Mouse (Mus musculus) mature B cell (primary cell): ENCODE data around the gene Hoxd3.

Experiments
- in situ Hi-C: fragments of 300-500 bp; cut with MboI; formaldehyde crosslinking; loops from 2 replicates; pipeline ENCODE4 v1.14.3; 2019

Hoxd3 gene

DNA sequence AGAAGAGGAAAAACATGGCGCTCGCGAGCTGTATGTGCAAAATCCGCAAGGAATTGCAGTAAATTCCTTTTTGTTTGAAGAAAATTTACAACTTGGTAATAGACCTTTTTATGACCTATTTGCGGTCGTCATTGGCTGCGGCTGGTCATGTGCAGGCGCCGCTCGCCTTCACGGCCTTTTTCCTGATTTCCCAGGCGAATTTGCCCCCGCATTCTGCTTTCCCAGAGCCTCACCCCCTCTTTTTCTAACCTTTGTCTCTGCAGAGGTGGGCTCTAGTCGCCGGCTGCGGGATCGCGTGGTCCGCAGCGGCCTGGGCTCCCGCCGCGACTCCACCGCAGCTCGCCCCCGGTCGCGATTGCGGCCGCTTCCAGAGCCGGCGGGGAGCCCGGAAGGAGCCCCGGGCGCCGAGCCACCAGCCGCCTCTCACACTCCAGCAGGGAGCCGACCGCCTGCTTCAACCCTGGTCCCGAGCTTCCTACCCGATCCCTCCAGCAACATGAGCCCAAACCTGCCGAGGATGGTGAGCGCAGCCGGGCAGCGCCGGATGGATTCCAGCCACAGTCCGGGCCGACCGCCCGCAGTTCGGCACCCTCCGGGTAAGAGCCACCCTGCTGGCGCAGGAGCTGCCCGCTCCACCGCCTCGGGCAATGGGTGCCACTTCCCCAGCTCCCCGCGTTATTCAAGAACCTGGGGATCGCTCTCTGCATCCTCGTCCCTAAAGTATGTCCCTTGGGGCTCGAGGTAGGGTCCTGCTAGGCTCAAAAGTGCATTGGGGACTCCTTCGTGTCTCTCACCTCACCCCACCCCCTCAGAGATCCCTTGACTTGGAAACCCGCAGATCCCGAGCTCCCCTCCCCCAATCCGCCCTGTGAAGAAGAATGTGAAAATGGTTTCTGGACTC, at the start of gene Hoxd3, which contains the start of gene Hoxd4:
Hoxd3 (plus strand) TSS at position 207 of the 901 bp plus-strand sequence.
Hoxd4 (plus strand) TSS at position 209 of the 901 bp plus-strand sequence.
- in situ Hi-C loops: loop anchor here (25.0 kb wide), 1 partner anchor 875 kb away; no protein-coding TSS in a partner anchor

DNA sequence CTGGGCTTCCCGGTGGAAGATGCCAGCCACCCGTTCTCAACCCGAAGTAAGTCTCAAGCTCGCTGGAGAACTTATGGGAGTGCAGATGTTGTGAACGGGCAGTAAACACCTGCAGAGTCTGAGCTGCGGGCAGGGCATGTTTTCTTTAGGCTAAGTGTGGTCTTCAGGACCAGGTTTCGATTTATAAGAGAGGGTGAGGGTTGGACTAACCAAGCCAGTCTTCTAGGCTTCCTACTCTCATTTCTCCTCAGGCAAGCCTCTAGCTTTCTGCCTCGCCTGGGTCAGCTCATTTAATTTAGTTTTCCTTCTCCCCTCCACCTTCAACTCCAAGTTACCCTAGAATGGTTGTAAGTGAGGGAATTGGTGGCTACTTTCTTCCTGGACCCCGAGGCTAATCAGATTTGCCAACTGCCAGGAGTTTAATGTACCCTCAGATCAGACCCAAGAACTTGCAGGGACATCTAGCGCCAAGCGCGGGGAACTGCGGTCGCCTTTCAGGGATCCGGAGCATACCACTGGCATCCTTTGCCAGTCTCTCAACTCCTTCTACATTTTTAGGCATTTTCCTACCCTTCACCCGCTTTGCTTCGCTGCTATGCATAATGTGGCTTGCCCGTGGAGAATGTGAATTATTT, 48.3 kb upstream of the Hoxd3 start:
- in situ Hi-C loops: loop anchor here (25.0 kb wide), 1 partner anchor 1101 kb away; no protein-coding TSS in a partner anchor

DNA sequence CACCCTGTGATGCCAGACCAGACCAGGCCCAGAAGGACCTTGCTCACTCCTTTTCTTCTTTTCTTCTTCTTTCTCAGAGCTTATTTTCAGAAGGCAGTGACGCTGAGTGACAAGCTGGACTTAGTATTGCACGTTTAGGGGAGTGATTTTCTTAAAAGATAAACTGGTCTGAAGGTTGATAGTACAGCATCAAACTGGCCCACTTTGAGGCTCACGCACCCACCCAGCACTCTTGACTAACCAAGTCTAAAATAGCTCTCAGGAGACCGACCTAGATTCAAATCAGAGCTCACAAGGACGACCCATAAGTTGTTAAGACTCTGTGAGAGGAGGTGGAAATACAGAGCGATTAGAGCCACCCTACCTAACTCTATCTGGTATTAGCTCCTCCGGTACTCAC, 45.3 kb upstream of the Hoxd3 start:
- in situ Hi-C loops: loop anchor here (25.0 kb wide), 1 partner anchor 1104 kb away; no protein-coding TSS in a partner anchor

DNA sequence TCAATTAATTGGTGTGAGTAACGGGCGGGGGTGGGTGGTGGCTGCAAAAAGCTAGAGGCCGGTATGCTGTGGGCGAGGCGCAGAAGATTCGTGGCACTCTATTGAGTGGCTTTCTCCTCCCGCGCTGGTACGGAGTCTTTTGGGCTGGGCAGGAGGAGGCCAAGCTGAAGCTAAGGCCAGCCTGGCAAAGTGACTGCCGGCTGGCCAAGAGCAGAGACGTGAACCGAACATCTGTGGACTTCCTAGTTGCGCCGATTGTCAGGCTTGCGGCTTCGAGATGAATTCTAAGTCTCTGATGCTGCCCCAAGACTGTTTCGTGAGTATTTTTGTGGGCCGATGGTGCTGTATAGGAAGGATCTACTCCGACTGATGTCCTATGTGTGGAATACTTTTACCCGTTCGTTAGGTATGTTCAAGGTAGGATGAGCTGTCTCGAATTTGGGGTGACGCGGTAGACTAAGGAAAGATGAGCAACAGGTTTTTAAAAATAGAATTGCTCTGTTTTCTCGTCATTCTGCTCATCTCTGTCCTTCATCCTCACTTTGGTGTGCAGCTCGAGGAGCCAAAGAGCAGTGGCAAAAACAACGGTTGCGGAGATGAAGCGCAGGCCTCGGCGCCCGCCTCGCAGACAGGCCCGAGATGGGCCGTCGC, 44.4 kb upstream of the Hoxd3 start:
- in situ Hi-C loops: loop anchor here (25.0 kb wide), 1 partner anchor 1105 kb away; no protein-coding TSS in a partner anchor

DNA sequence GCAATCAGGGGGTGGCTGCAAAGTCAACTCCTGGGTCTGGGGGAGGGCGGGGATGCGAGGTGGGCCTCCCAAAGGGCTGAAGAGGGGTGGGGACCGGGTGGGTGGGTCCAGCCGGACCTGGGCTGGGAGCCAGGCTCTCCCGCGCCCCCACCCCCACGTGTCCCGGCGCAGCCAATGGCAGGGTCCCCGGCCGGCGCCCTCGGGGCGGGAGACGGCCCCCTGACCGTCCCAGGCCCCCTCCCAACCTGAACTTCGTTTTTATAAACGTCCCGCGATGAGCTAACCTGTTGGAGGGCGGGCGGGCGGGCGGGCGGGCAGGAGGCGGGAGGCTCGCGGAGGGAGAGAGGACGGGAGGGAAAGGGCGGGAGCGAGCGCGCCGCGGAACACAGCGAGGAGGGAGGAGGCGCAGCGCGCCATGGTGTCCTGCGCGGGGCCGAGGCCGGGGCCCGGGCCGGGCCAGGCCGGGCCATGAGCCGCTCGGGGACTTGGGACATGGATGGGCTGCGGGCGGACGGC, 43.8 kb upstream of the Hoxd3 start, which contains the start of gene Hoxd13:
Hoxd13 (plus strand) TSS at position 469 of the 516 bp plus-strand sequence.
- in situ Hi-C loops: loop anchor here (25.0 kb wide), 1 partner anchor 1106 kb away; no protein-coding TSS in a partner anchor

DNA sequence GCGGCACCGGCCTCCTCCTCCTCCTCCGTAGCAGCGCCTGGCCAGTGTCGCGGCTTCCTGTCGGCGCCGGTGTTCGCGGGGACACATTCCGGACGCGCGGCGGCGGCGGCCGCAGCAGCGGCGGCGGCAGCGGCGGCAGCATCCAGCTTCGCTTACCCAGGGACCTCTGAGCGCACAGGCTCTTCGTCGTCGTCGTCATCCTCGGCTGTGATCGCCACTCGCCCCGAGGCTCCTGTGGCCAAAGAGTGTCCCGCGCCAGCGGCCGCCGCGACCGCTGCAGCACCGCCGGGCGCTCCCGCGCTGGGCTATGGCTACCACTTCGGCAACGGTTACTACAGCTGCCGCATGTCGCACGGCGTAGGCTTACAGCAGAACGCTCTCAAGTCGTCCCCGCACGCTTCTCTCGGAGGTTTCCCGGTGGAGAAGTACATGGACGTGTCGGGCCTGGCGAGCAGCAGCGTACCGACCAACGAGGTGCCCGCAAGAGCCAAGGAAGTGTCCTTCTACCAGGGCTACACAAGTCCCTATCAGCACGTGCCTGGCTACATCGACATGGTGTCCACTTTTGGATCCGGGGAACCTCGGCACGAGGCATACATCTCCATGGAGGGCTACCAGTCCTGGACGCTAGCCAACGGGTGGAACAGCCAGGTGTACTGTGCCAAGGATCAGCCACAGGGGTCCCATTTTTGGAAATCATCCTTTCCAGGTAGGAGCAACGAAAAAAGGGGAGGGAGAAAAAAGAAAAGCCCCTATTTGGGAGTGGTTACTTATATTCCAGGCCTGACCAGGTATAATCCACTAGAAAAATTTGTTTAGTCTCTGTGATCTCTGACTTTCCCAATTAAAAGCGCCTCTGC, 43.1 kb upstream of the Hoxd3 start:
- in situ Hi-C loops: loop anchor here (25.0 kb wide), 1 partner anchor 1106 kb away; no protein-coding TSS in a partner anchor

DNA sequence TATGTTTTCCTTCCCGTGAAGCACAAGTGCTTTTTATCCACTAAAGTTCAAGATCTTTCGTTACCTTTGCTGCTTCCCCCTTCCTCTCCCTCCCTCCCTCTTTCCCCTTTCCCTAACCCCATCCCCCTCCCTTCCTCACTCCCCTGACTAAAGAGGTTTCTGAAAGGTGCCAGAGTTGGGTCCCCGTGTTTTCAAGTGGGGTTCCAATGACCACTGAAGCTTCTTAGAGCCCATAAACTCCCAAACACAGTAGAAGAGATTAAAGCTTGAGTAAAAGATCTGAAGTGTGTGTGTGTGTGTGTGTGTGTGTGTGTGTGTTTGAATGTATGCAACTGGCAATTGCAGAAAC, 42.5 kb upstream of the Hoxd3 start:
- in situ Hi-C loops: loop anchor here (25.0 kb wide), 1 partner anchor 1107 kb away; no protein-coding TSS in a partner anchor

GRCm38 (mm10) chr2:74669650-74670235, 42.0 kb upstream of the Hoxd3 start:
- in situ Hi-C loops: loop anchor here (25.0 kb wide), 1 partner anchor 1107 kb away; no protein-coding TSS in a partner anchor

DNA sequence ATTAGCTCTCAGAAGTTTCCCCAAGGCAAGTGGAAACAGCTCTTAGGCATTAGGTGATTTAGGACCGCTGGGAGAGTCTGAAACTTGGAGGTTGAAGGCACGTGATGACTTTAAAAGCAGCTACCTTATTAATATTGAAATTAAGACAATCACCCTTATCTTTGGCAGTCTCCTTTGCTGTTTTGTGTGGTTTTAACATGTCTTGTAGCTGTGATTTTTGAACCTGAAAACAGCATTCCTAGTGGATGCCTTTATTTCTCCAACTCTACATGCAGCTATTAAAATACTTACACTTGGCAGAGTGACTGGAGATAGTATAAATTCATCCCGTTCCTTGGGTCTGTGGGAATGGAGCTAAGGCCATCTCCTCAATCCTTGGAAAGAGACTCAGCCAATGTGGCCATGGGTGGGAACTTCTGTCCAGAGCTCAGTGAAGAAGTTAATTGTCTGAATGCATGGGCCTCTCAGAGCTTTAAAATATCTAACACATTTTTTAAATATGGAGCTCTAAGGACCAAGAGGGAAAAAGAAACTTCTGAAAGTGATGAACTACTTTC, 41.0 kb upstream of the Hoxd3 start:
- in situ Hi-C loops: loop anchor here (25.0 kb wide), 1 partner anchor 1108 kb away; no protein-coding TSS in a partner anchor

DNA sequence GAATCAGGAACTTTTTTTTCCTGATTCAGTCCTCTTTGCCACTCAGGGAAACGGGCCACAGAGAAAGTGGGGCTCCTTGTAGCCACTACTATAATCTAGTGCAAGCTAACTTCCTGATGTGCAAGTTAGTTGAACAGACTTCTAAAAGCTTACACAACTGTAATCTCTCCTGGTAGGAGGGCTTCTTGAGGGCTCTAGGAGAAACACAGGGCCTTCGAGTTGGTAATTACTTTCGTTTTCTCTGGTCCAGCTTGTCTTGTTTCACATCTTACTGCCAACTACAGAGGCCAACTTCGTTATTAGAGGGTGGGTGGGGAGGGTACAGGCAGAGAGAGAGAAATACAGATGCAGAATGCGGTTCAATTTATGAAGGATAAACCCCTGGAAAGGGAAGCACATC, 39.9 kb upstream of the Hoxd3 start:
- in situ Hi-C loops: loop anchor here (25.0 kb wide), 1 partner anchor 1110 kb away; no protein-coding TSS in a partner anchor

GRCm38 (mm10) chr2:74672481-74673362, 39.0 kb upstream of the Hoxd3 start:
- in situ Hi-C loops: loop anchor here (25.0 kb wide), 1 partner anchor 1110 kb away; no protein-coding TSS in a partner anchor

- in situ Hi-C loops: loop anchor here (25.0 kb wide), 1 partner anchor 1112 kb away; no protein-coding TSS in a partner anchor
Observed at GRCm38 (mm10) chr2:74673835-74674425, 37.8 kb upstream of the Hoxd3 start.

- in situ Hi-C loops: loop anchor here (25.0 kb wide), 1 partner anchor 1113 kb away; no protein-coding TSS in a partner anchor
Observed at GRCm38 (mm10) chr2:74674881-74675665, 36.7 kb upstream of the Hoxd3 start, which contains the start of gene Hoxd12. Hoxd12 (plus strand) TSS chr2:74675013.

DNA sequence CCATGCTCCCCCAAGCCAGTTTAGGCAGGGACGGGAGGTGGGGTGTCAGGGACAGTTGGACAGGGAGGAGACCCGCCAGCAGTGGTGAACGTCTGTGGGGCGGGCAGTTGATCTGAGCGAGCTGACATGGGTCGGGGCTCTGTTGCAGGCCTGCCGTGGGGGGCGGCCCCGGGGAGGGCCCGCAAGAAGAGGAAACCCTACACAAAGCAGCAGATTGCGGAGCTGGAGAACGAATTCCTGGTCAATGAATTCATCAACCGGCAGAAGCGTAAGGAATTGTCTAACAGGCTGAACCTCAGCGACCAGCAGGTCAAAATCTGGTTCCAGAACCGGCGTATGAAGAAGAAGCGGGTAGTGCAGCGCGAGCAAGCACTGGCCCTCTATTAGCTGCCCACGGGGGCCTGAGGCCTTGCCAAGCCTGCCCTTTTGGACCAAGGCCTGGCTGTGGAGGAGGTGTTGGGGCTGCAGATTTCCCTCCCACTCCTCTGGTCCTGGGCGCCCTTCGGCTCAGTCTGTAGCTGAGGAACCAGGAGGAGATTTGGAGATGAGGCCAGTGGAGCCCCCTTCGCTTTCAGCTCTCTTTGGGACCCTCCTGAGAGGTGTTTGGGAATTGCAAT, 36.0 kb upstream of the Hoxd3 start:
- in situ Hi-C loops: no loop called here

DNA sequence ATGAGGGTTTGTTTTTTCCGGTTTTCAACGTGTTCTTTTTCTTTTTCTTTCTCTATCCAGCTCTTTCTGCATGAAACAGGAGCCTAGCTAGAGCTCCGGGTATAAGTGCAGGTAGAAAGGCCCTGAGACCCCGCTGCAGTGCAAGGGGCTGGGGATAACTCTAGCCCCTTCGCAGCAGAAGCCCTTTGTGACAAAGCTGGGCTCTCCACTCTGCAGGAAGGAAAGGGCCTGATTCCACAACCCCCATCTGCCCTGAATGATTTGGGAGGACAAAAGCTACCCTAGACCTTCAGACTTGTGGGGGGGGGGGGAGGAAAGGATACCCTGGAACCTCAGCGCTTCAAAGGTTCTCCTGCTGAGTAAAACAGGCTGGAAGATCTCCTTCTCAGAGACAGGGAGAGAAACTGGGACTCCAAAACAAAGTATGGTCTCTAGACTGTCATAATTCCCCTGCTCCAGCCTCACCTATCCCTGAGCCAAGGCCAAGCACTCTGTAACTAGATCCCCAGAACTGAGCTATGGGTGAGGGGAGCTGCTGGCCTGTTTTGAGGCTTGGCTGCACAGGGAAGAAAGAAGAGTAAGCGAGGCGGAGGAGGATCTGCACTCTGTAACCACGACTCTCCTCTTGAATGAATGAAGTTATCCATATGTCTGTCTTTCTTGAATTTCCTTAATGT, 35.2 kb upstream of the Hoxd3 start:
- in situ Hi-C loops: no loop called here

DNA sequence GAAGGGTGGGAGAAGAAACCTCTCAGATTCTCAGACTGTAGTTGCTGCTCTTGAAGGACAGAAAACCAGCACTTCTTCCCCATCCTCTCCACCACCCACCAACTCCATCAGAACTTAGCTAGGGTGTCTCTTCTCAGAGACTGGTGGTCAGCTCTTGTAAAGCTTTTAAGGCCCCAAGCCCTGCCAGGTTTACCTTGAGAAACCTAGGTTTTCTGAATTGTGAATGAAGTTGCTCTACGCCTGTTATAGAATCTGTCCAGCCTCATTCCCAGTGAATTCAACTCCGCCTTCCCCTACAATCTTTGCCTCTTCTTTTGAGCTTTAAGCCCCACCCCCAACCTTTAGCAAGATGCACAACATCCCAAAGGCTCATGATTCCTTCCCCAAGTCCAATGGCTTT, 34.6 kb upstream of the Hoxd3 start:
- in situ Hi-C loops: no loop called here
